Mouse (Mus musculus) kidney, embryonic 16.5 days (tissue): ENCODE measurements around the gene Des. TPM values are rescaled to one million over a fixed set of nuclear protein-coding genes. Genes with fewer than 3 reads are reported as not detected.

Source experiments
- ATAC-seq: fragments of 200-750 bp; cut with Nextera tagmentation; 2 replicates; pipeline ENCODE4 v1.8.0; 2017; ENCODE audit warnings: moderate TSS enrichment; ENCODE audit not compliant: low FRiP score, low TSS enrichment
- H3K27ac ChIP-seq: fragments of 300-500 bp; sonication (generic); 2 replicates; pipeline ENCODE4 v1.5.1; 2014; ENCODE audit warnings: low read length
- H3K27me3 ChIP-seq: fragments of 300-500 bp; sonication (generic); 2 replicates; pipeline ENCODE4 v1.6.1; 2014; ENCODE audit warnings: low read length, control low read depth, mixed read lengths; ENCODE audit not compliant: insufficient read depth
- H3K36me3 ChIP-seq: fragments of 300-500 bp; sonication (generic); 2 replicates; pipeline ENCODE4 v1.6.1; 2014; ENCODE audit warnings: low read length, control low read depth, mixed read lengths; ENCODE audit not compliant: insufficient read depth
- H3K4me1 ChIP-seq: fragments of 300-500 bp; sonication (generic); 2 replicates; pipeline ENCODE4 v1.6.1; 2014; ENCODE audit warnings: low read length, control low read depth, mixed read lengths; ENCODE audit not compliant: insufficient read depth
- H3K4me2 ChIP-seq: fragments of 300-500 bp; sonication (generic); replicated peaks from 2 replicates; pipeline ENCODE4 v1.6.1; 2014; ENCODE audit warnings: low read depth, low read length
- H3K4me3 ChIP-seq: fragments of 300-500 bp; sonication (generic); 2 replicates; pipeline ENCODE4 v1.5.1; 2014; ENCODE audit warnings: mild to moderate bottlenecking, low read length
- H3K9ac ChIP-seq: fragments of 300-500 bp; sonication (generic); replicated peaks from 2 replicates; pipeline ENCODE4 v1.6.1; 2014; ENCODE audit warnings: low read length
- H3K9me3 ChIP-seq: fragments of 300-500 bp; sonication (generic); 2 replicates; pipeline ENCODE4 v1.6.1; 2016; ENCODE audit warnings: low read length, control low read depth
- WGBS: fragments of 180-500 bp; shearing (Covaris S2); extraction: QIAGEN DNeasy Blood & Tissue Kit; methylation state at CpG from one replicate; pipeline ENCODE4 v1.1.7; 2014; 5-methylcytosine and 5-hydroxymethylcytosine counted together
- polyA plus RNA-seq: library from polyadenylated mRNA; unstranded; fragments of >200 nt; fragmentation: Nextera tagmentation; extraction: Ambion mirVana; gene quantifications from 2 replicates; pipeline ENCODE4 v1.2.1, GENCODE M21; 2015

Des gene
- polyA plus RNA-seq, 1 experiment from 2014 or later = 53.6 TPM

DNA sequence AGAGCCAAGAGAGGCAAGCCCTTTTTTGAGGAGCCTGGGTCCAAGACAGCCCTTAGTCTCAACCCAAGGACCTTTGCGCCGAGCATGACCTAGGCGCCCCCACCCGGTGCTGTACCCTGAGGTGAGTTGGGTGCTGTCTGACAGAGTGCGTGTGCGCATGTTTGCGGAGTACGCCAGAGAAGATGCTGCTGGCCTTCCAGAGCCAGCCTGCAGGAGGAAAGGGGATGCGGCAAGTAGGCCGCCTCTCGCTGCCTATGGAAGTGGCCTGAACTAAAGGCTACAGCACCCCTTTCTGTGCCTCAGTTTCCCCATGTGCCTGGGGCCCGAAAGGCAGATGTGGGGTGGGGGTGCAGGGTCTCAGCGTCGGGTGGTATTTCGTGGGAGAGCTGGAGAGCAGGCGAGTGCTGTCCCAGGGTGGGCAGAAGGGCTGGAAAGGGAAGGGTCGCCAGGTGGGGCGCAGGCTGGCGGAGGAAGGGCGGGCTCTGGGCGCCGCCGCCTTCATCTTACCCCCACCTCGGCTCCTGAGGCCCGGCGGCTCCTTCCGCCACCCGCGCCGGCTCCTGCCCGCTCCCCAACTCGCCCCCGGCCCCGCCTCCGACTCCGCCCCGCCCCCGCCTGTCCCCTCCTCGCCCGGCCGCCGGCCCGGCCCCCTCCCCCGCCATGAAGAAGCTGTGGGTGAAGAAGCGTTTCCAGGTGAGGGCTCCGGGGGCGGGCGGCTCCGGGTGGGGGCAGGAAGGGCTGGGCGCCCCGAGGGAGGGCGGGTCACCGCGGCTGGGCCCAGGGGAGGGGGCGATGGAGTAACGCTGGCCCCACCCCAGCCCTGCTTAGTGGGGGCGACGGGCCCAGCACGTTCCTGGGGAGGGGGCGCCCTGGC, 21.6 kb downstream of the Des start:
- 7% methylated on average over 27 of the region's 60 CpGs for WGBS
- Histone ChIP-seq H3K27me3 (peaks cover 8% of the 10 kb centered on the region), H3K4me2 (peak overlapping the region; percentile 99), H3K36me3 (no peaks in the 10 kb centered on the region), H3K4me1 (peaks cover 39% of the 10 kb centered on the region), H3K9ac (peak overlapping the region; percentile 78), H3K4me3 (peak overlapping the region; percentile 77), H3K9me3 (no peaks in the 10 kb centered on the region), H3K27ac (peak overlapping the region; percentile 89)
- ATAC-seq = peak; percentile 43

DNA sequence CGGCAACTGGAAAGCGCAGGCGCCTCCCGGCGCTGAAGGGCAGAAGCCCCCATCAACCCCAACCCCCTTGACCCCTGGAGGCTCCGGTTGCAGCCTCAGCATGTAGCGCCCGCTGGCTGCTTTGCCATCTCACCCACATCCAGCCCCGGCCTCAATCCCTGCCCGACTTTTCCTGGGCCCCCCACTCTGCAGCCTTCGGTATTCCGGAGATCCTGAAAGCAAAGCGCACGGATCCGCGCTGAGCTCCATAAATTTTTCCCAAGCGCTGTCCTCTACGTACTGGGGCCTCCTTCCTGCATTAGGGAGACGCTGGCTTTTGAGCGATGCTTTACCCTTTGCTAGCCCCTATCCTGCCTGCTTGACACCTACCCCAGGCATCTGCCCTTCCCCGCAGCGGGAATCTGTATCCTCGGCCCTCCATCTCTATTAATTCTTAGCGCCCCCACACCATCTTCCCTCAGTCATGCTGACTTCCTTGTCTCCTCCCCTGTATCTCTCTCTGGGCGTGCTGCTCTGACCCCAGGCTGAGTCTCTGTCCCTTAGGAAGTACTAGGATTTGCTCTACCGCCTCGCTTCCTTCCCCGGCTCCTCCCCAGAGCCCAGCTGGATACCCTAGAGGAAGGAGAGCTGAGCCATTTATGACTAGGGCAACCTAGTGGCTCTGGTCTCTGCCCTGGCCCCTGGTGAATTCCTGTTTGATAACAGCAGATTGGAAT, 22.4 kb downstream of the Des start:
- peak; percentile 79 for ATAC-seq
- H3K36me3 ChIP-seq = no peaks in the 10 kb centered on the region
- H3K4me3 ChIP-seq = peak overlapping the region; percentile 77
- peak overlapping the region; percentile 99 for H3K4me2 ChIP-seq
- peak overlapping the region; percentile 89 for H3K27ac ChIP-seq
- peaks cover 12% of the 10 kb centered on the region for H3K27me3 ChIP-seq
- H3K9me3 ChIP-seq = no peaks in the 10 kb centered on the region
- under 1% methylated on average over 27 of the region's 28 CpGs for WGBS
- peak overlapping the region; percentile 78 for H3K9ac ChIP-seq
- peaks cover 47% of the 10 kb centered on the region for H3K4me1 ChIP-seq

DNA sequence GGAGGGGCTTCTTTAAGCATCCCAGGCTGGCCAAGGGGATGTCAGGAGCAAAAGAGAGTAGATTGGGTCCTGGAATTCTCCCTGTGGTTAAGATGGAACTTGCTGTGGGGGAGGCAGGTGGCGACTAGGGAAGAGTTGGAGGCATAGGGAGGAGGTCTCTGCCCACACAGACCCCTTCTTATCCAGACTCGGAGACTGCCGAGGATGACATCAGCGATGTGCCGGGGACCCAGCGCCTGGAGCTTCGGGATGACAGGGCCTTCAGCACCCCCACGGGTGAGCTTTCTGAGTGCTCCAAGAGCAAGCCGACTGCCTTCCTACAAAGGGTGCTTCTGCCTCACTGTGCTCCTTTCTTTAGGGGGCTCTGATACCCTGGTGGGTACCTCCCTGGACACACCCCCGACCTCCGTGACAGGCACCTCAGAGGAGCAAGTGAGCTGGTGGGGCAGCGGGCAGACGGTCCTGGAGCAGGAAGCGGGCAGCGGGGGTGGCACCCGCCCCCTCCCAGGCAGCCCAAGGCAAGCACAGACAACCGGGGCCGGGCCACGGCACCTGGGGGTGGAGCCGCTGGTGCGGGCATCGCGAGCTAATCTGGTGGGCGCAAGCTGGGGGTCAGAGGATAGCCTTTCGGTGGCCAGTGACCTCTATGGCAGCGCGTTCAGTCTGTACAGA, 24.5 kb downstream of the Des start:
- WGBS = 77% methylated on average over 27 of the region's 27 CpGs
- H3K4me2 ChIP-seq = no peak overlapping the region
- H3K4me1 ChIP-seq = peaks cover 59% of the 10 kb centered on the region

DNA sequence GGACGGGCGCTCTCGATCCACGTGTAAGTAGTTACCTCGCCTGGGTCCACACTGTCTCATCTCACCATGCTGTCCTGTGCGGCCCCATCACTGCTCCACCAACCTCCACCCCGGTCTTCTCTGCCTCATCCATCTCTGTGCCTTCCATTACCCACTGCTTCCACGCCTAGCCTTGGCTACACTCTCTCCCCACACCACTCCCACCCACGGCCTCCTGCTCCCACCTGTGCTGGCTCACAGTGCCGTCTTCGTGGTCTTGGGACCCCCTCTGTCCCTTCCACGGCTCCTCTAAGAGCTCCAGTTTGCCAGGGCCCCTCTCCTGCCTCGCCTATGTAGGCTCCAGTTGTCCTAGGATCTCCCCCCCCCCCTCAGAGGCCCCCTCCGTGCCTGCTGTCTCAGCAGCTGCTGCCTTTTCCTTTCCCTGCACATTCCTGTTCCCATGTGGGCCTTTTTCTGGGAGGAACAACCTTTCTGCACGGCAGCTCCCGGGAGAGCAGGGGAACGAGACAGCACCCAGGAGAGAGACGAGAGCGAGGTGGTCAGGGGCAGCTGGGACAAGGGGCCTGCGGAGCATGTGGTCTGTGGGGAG, 25.1 kb downstream of the Des start:
- Histone ChIP-seq H3K27me3 (peaks cover 31% of the 10 kb centered on the region), H3K4me3 (no peak overlapping the region), H3K36me3 (no peaks in the 10 kb centered on the region), H3K9ac (0 out of 2 replicates have a peak overlapping the region, but pooled peaks have one; percentile 48), H3K4me2 (peak overlapping the region; percentile 12; the same call in 1 of the 2 replicates), H3K9me3 (no peaks in the 10 kb centered on the region), H3K27ac (no peak overlapping the region), H3K4me1 (peaks cover 59% of the 10 kb centered on the region)
- no peak for ATAC-seq
- WGBS = 66% methylated on average over 20 of the region's 20 CpGs

More for the DNA sequence above, 24.5 kb downstream of the Des start:
- no peak overlapping the region for H3K4me3 ChIP-seq
- no peaks in the 10 kb centered on the region for H3K9me3 ChIP-seq
- no peak for ATAC-seq
- H3K9ac ChIP-seq = no peak overlapping the region; the same call in 1 of the 2 replicates
- peaks cover 26% of the 10 kb centered on the region for H3K27me3 ChIP-seq
- H3K27ac ChIP-seq = no peak overlapping the region
- H3K36me3 ChIP-seq = no peaks in the 10 kb centered on the region

DNA sequence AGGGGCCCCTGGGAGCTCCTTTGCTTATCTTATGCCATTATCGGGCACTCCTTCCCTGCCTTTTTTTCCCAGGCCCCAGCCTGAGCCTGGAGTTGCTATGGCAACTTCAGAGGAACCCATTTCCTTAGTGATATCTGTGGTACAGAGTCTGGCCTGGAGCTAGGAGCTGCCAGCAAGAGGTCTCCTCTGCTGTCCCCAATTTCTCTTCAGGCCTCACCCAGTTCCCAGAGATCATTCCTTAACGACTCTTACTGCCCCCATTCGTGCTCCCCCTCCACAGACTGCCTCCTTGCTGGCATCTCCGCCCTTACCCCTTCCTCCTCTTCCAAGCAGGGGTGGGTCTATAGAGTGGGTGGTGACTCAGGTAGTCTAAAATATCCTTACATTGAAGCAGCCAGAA, 26.0 kb downstream of the Des start:
- H3K27me3 ChIP-seq = peaks cover 31% of the 10 kb centered on the region
- H3K4me1 ChIP-seq = peaks cover 59% of the 10 kb centered on the region
- 41% methylated on average over 4 of the region's 4 CpGs for WGBS
- no peaks in the 10 kb centered on the region for H3K36me3 ChIP-seq
- H3K4me2 ChIP-seq = no peak overlapping the region
- no peak for ATAC-seq
- H3K9me3 ChIP-seq = no peaks in the 10 kb centered on the region
- no peak overlapping the region for H3K9ac ChIP-seq
- H3K27ac ChIP-seq = no peak overlapping the region
- no peak overlapping the region for H3K4me3 ChIP-seq

DNA sequence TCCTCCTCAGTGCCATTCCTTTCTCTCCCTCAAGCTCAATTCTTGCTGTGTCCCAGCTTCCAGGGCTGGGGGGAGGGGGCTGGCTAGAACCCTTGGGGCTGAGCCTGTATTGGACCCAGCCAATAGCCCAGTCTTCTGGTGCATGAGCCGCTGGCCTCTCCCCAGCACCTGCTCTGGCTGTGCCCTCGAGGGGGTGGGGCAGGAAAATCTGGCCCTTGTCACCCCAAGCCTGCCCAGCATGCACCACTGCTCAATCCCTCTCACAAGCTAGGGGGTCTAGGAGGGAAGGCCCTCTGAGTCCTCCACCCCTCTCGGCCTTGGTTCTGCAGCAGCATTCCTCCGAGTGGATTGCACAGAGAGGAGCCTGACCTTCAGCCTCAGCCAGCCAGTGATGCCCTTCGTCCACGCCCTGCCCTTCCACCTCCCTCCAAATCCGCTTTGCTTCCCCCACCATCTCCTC, 27.4 kb downstream of the Des start:
- Histone ChIP-seq H3K4me2 (peak overlapping the region; percentile 49), H3K4me3 (peak overlapping the region; percentile 35), H3K4me1 (peaks cover 51% of the 10 kb centered on the region), H3K36me3 (no peaks in the 10 kb centered on the region), H3K27ac (no peak overlapping the region), H3K27me3 (peaks cover 31% of the 10 kb centered on the region), H3K9ac (peak overlapping the region; percentile 48), H3K9me3 (no peaks in the 10 kb centered on the region)
- WGBS = 22% methylated on average over 7 of the region's 7 CpGs
- ATAC-seq = no peak

DNA sequence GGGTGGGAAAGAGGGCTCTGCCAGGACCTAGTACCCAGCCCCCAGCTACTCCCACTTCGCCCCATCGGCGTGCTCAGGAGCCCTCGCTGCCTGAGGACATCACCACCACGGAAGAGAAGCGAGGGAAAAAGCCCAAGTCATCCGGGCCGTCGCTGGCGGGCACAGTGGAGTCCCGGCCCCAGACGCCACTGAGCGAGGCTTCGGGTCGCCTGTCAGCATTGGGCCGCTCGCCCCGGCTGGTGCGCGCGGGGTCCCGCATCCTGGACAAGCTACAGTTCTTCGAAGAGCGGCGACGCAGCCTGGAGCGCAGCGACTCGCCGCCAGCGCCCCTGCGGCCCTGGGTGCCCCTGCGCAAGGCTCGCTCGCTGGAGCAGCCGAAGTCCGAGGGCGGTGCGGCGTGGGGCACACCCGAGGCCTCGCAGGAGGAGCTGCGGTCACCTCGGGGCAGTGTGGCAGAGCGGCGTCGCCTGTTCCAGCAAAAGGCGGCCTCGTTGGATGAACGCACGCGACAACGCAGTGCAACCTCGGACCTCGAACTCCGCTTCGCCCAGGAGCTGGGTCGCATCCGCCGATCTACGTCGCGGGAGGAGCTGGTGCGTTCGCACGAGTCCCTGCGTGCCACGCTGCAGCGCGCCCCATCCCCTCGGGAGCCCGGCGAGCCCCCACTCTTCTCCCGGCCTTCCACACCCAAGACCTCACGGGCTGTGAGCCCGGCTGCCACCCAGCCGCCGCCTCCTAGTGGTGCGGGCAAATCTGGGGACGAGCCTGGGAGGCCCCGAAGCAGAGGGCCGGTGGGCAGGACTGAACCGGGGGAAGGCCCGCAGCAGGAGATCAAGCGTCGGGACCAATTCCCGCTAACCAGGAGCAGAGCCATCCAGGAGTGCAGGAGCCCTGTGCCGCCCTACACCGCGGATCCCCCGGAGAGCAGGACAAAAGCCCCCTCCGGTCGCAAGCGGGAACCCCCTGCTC, 28.1 kb downstream of the Des start:
- Histone ChIP-seq H3K36me3 (no peaks in the 10 kb centered on the region), H3K9me3 (no peaks in the 10 kb centered on the region), H3K9ac (peak overlapping the region; percentile 48), H3K27ac (no peak overlapping the region), H3K4me1 (peaks cover 44% of the 10 kb centered on the region), H3K4me2 (peak overlapping the region; percentile 49), H3K27me3 (peaks cover 31% of the 10 kb centered on the region), H3K4me3 (peak overlapping the region; percentile 35)
- 14% methylated on average over 86 of the region's 94 CpGs for WGBS
- no peak; the same call in 1 of the 2 replicates for ATAC-seq

DNA sequence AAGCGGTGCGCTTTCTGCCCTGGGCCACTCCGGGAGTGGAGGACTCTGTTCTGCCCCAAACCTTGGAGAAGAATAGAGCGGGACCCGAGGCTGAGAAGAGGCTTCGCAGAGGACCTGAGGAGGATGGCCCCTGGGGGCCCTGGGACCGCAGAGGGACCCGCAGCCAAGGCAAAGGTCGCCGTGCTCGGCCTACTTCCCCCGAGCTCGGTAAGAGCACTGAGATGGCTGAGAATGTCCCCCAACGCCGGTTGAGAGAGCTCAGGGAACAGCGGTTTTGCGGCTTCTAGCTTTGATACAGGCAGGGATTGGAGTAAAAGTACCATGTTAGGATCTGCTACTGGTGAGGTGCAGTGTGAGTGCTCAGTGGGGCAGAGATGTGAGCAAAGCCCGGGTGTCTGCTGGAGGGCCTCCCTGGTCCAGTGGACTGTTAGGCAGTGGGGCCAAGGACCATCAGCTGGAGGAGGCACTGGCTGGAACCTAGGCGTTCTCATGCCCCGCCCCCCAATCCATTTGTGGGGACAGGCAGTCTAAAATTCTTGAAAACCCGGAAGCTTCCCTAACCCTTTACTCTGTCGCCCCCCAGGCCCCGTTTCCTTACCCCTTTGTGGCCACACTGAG, 28.9 kb downstream of the Des start:
- no peak overlapping the region for H3K27ac ChIP-seq
- WGBS = 38% methylated on average over 23 of the region's 23 CpGs
- ATAC-seq = no peak
- peaks cover 31% of the 10 kb centered on the region for H3K27me3 ChIP-seq
- H3K4me2 ChIP-seq = peak overlapping the region; percentile 49; the same call in 1 of the 2 replicates
- peaks cover 43% of the 10 kb centered on the region for H3K4me1 ChIP-seq
- peak overlapping the region; percentile 35; the same call in 1 of the 2 replicates for H3K4me3 ChIP-seq
- H3K9ac ChIP-seq = peak overlapping the region; percentile 48; the same call in 1 of the 2 replicates
- no peaks in the 10 kb centered on the region for H3K9me3 ChIP-seq
- H3K36me3 ChIP-seq = no peaks in the 10 kb centered on the region
